Mouse (Mus musculus) limb, embryonic 14.5 days (tissue): ENCODE measurements at regions not wholly inside any gene's neighbourhood (a gene's known extent, or its start where the extent isn't known, plus 50 kb on each side); places are given as distances from the start of the nearest gene placed in this dataset.

Source experiments
- ATAC-seq: fragments of 200-750 bp; cut with Nextera tagmentation; 2 replicates; pipeline ENCODE4 v1.8.0; 2017; ENCODE audit warnings: low read depth, moderate number of reproducible peaks, moderate TSS enrichment; ENCODE audit not compliant: low FRiP score
- DNase-seq: peaks from one replicate; pipeline ENCODE4 v3.0.0-alpha.2; 2015; ENCODE audit warnings: low spot score
- H3K27ac ChIP-seq: fragments of 300-500 bp; sonication (generic); replicated peaks from 2 replicates; pipeline ENCODE4 v1.5.1; 2014; ENCODE audit warnings: low read depth, mild to moderate bottlenecking, low read length, moderate library complexity, mixed read lengths
- H3K27me3 ChIP-seq: fragments of 300-500 bp; sonication (generic); 2 replicates; pipeline ENCODE4 v1.6.1; 2014; ENCODE audit warnings: low read length, mixed read lengths; ENCODE audit not compliant: control insufficient read depth, insufficient read depth
- H3K36me3 ChIP-seq: fragments of 300-500 bp; sonication (generic); 2 replicates; pipeline ENCODE4 v1.6.1; 2014; ENCODE audit warnings: mild to moderate bottlenecking, low read length, moderate library complexity, mixed read lengths; ENCODE audit not compliant: control insufficient read depth, insufficient read depth
- H3K4me1 ChIP-seq: fragments of 300-500 bp; sonication (generic); 2 replicates; pipeline ENCODE4 v1.6.1; 2014; ENCODE audit warnings: antibody characterized with exemption, low read length, mixed read lengths; ENCODE audit not compliant: control insufficient read depth, insufficient read depth
- H3K4me2 ChIP-seq: fragments of 300-500 bp; sonication (generic); replicated peaks from 2 replicates; pipeline ENCODE4 v1.6.1; 2014; ENCODE audit warnings: low read depth, mild to moderate bottlenecking, low read length, moderate library complexity; ENCODE audit not compliant: severe bottlenecking
- H3K4me3 ChIP-seq: fragments of 300-500 bp; sonication (generic); replicated peaks from 2 replicates; pipeline ENCODE4 v1.5.1; 2014; ENCODE audit warnings: low read length
- H3K9ac ChIP-seq: fragments of 300-500 bp; sonication (generic); 2 replicates; pipeline ENCODE4 v1.6.1; 2014; ENCODE audit warnings: mild to moderate bottlenecking, low read depth, low read length, moderate library complexity; ENCODE audit not compliant: severe bottlenecking
- H3K9me3 ChIP-seq: fragments of 300-500 bp; sonication (generic); 2 replicates; pipeline ENCODE4 v1.6.1; 2016; ENCODE audit warnings: low read length; ENCODE audit not compliant: control insufficient read depth
- POLR2A ChIP-seq: fragments of 200-500 bp; IDR thresholded peaks from 2 replicates; pipeline ENCODE4 v1.8.0; 2012; ENCODE audit warnings: inconsistent platforms, mild to moderate bottlenecking, moderate library complexity, borderline replicate concordance; ENCODE audit not compliant: insufficient read depth, insufficient read length; ENCODE audit errors: extremely low read depth
- WGBS: fragments of 180-500 bp; shearing (Covaris S2); extraction: QIAGEN DNeasy Blood & Tissue Kit; methylation state at CpG from one replicate; pipeline ENCODE4 v1.1.7; 2014; 5-methylcytosine and 5-hydroxymethylcytosine counted together

DNA sequence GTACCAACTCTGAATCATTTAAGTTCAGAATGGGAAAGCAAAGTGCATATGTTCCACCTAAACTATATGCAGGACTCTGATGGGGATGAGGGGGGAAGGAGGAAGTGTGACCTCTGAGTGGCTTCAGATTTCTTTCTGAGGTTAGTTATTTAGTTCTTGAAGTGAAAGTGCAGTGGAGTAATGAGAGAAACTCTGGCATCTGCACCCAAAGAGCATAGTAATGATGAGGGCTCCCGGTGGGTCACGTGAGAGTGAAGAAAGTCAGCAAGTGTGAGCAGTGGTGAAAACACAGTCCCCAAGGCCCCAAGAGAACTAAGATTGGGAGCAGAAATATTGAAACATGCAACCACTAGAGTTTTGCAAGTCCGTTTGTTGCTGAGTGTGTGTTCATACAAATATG, 102.5 kb upstream of the Tmc3 start:
- ATAC-seq (no peak), DNase-seq (no peak)
- Histone ChIP-seq H3K36me3 (no peaks in the 10 kb centered on the region), H3K4me1 (peaks cover 43% of the 10 kb centered on the region), H3K27me3 (no peaks in the 10 kb centered on the region), H3K9me3 (no peaks in the 10 kb centered on the region), H3K27ac (no peak overlapping the region), H3K9ac (no peak overlapping the region), H3K4me3 (no peak overlapping the region), H3K4me2 (no peak overlapping the region)
- no peak for TF ChIP-seq POLR2A
- WGBS: 48% methylated on average over 3 of the region's 3 CpGs

DNA sequence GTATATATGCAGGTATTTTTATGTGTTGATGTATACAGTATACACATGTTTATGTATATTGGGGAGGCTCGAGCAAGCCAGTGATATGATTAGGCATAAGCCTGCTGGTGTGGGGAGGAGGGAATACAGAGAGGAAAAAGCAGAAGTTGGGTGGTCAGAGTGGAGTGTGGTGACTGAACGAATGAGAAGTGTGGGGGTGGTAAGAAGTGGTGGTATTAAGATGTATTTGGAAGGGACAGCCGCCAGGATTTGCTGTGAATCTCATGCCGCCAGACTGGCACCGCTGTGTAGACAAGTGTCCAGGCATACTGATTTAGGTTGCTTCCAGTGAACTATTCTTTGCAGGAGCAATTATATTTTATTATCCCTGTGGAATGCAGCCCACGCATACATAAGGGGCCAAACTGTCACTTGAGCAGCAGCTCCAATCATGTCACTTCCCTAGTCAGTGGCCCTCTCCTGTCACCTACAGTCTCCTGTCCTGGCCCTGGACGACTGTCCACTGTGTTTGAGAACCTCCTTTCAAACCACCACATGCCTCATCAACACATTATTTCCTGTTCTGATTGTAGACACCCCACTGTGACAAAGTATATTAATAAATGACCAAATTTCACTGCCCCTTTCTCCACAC, 101.9 kb upstream of the Tmc3 start:
- peaks cover 38% of the 10 kb centered on the region for H3K4me1 ChIP-seq
- no peaks in the 10 kb centered on the region for H3K36me3 ChIP-seq
- no peak overlapping the region for H3K9ac ChIP-seq
- no peak overlapping the region for H3K4me2 ChIP-seq
- H3K27ac ChIP-seq: no peak overlapping the region
- ATAC-seq: peak; percentile 50
- 48% methylated on average over 7 of the region's 7 CpGs for WGBS
- no peaks in the 10 kb centered on the region for H3K9me3 ChIP-seq
- H3K27me3 ChIP-seq: no peaks in the 10 kb centered on the region
- no peak overlapping the region for H3K4me3 ChIP-seq
- TF ChIP-seq POLR2A: no peak
- DNase-seq: no peak

DNA sequence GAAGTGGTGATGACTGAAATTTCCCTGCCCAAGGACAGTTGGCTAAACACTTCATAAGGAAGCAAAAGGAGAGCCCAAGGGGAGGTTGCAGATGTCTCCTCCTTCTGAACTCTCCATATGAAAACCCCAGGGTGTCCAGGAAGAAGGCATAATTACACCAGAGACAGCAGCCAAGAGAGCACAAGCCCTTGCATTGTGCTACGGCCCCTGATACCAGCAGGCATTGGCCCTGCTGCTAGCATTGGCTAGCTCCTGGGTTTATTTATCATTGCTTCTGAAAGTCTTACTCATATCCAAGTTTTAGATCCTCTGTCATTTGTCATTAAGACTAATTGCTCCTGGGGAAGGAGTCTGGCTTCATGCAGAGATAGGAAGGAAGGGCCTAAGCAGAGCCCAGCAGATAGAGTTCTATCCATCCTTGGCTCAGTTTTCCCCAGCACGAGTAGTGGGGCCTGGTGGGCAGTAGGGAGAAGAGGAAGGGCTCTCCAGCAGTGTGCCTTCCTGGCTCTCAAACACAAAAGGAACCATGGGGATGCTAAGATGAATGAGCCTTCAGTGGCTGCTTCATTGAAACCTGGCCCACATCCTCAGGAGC, 98.5 kb upstream of the Tmc3 start:
- TF ChIP-seq POLR2A: no peak
- Histone ChIP-seq H3K27me3 (no peaks in the 10 kb centered on the region), H3K4me2 (no peak overlapping the region), H3K9me3 (no peaks in the 10 kb centered on the region), H3K27ac (no peak overlapping the region), H3K4me1 (peaks cover 17% of the 10 kb centered on the region), H3K4me3 (no peak overlapping the region), H3K36me3 (no peaks in the 10 kb centered on the region), H3K9ac (no peak overlapping the region)
- ATAC-seq (no peak), DNase-seq (no peak)
- WGBS: 87% methylated on average over 2 of the region's 2 CpGs

DNA sequence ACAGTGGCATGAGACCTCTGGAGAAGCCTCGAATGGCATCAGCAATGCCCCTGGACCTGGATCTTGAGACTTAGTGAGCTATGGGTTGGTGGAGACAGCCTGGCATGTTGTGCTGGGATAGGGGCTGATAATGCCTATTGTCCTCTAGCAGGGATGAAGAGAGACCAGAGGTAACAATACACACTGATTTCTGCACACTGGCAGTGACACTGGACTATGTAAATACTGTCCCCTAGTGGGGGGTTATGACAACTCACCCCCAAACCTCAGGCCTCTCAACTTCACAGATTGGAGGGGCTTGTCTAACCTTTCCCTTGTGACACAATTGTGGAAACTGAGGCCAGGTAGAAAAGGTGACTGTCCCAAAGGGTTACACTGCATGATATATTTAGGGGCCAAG, 94.9 kb upstream of the Tmc3 start:
- peak; percentile 70 for DNase-seq
- WGBS: 95% methylated on average over 1 of the region's 1 CpGs
- peak; percentile 71 for ATAC-seq

DNA sequence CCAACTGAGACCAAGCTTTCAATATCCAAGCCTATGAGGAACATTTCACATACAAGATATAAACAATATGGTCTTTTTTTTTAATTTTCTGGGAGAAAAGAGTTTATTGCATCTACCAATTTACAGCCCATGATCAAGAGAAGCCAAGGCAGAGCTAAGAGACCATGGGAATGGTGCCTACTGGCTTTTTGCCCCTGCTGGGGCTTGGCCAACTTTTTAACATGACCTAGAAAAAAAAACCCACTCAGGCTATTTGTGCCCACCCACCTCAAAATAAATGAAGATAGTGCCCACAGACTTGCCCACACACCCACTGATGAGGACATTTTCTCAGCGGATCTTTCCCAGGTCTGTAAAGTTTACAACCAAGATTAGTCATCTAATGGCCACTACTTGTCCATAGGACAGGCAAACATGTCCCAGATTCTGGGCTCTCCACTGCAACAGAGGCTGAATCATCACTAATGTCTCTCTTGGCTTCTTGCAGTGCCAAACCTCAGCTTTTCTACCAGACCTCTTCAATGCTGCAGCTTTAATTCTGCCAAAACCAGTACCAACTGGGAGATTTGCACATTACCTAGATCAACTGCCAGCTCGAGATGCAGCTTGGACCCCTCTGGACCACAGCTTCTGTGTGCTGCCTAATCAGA, 79.6 kb upstream of the Tmc3 start:
- no peaks in the 10 kb centered on the region for H3K27me3 ChIP-seq

More for the DNA sequence above, 94.9 kb upstream of the Tmc3 start:
- H3K36me3 ChIP-seq: no peaks in the 10 kb centered on the region
- no peaks in the 10 kb centered on the region for H3K4me1 ChIP-seq
- H3K9ac ChIP-seq: no peak overlapping the region
- no peak overlapping the region for H3K4me3 ChIP-seq
- TF ChIP-seq POLR2A: no peak
- no peak overlapping the region for H3K4me2 ChIP-seq
- H3K27me3 ChIP-seq: no peaks in the 10 kb centered on the region
- H3K27ac ChIP-seq: no peak overlapping the region
- H3K9me3 ChIP-seq: no peaks in the 10 kb centered on the region

More for the DNA sequence above, 79.6 kb upstream of the Tmc3 start:
- Histone ChIP-seq H3K27ac (no peak overlapping the region), H3K4me1 (no peaks in the 10 kb centered on the region), H3K9me3 (no peaks in the 10 kb centered on the region), H3K36me3 (no peaks in the 10 kb centered on the region), H3K4me3 (no peak overlapping the region), H3K9ac (no peak overlapping the region), H3K4me2 (no peak overlapping the region)
- no peak for DNase-seq
- 71% methylated on average over 2 of the region's 2 CpGs for WGBS
- ATAC-seq: no peak
- TF ChIP-seq POLR2A: no peak
